Mouse (Mus musculus) subcutaneous adipose tissue, adult 2 months (tissue): Measurements from ENCODE around the gene Acbd6. TPM values are rescaled to one million over a fixed set of nuclear protein-coding genes. Genes with fewer than 3 reads are reported as not detected.

Experiments used
- polyA plus RNA-seq: library from polyadenylated mRNA; depleted of rRNA; stranded (reverse); fragments of >200 nt; gene quantifications from 2 replicates; pipeline ENCODE4 v1.2.3, GENCODE M21; 2012; ENCODE audit warnings: low replicate concordance; rRNA removed

The Acbd6 gene
- polyA plus RNA-seq: 49.4 and 110 TPM in 2 replicates

DNA sequence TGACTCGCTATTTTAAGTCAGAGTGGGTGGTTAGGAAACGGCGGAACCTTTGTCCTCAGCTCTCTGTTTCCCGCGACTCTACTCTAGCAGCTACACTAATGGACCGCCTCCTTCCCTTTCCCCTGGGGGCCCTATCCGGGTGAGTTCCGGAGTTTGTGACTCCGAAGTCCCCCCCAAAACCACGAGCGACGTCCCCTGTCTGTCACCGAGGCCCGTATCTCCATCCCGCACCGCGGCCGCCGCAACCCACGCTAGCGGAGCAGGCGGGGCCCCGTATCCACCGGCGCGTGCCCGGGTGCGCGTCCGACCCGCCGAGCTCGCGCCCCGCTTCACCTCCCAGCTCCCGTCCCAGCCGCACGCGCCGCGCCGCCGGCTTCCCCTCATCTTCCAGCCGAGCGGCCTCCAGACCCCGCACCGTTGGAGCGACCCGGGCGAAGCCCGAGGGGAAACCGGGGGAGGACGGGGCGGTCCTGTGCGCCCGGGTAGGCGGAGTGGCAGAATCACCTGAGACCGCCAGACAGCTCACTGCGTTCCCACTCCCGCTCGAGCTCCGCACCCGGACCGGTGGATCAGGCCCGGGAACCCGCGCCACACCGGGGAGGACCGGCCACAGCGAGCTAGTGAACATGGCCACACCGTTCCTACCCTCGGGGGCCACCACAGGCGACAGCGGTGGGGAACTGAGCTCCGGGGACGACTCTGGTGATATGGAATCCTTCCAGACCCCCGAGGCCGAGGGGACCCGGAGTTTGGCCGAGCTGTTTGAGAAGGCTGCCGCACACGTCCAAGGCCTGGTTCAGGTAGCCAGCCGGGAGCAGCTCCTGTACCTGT lies at the start of gene Acbd6:
Gene Acbd6, plus strand, starts transcription at position 109 of the 831 bp plus-strand sequence.

Other genes starting within 250 kb of the Acbd6 start
- gene Xpr1, start 140.7 kb upstream of the Acbd6 start, polyA plus RNA-seq: 7.3 and 10.7 TPM in 2 replicates
- gene Lhx4, start 193.6 kb downstream of the Acbd6 start, polyA plus RNA-seq: not detected in 2 replicates